9 mouse cellular contexts compared by ENCODE assay signal in genomic region chr2:102682168-102682567, GRCm38 (mm10). TPM values are rescaled to one million over a fixed set of nuclear protein-coding genes. Genes with fewer than 3 reads are reported as not detected.
DNase-seq lines count a peak whose midpoint lies in the region; ATAC-seq lines count a peak whose summit lies in the region.
"Had no signal": no experiment of that assay in that cellular context is flagged by ENCODE, and none has a peak within 500 bp of the region (broad histone marks: within the 10 kb centered on the region; RNA-seq: fewer than 3 reads in every experiment).

No protein-coding gene starts in this region.

- no peaks in the 10 kb centered on the region for H3K27me3 ChIP-seq in hindbrain, embryonic 10.5 days (ENCODE audit: insufficient read depth, poor library complexity, severe bottlenecking)
- no peaks in the 10 kb centered on the region for H3K27me3 ChIP-seq in hindbrain, embryonic 16.5 days (replicated peaks; ENCODE audit: control insufficient read depth, insufficient read depth, low read length)
- H3K27me3 ChIP-seq in hindbrain, embryonic 11.5 days (ENCODE audit: control insufficient read depth, insufficient read depth, low read length), result no peaks in the 10 kb centered on the region
- H3K27me3 ChIP-seq: neural tube, embryonic 12.5 days had no signal

- no peak overlapping the region for H3K27ac ChIP-seq in hindbrain, embryonic 10.5 days
- no peak overlapping the region for H3K27ac ChIP-seq in hindbrain, embryonic 16.5 days (ENCODE audit: low read depth, low read length)
- H3K27ac ChIP-seq in hindbrain, embryonic 11.5 days (ENCODE audit: low read depth, low read length), result no peak overlapping the region
- H3K27ac ChIP-seq: neural tube, embryonic 12.5 days had no signal

- H3K9me3 ChIP-seq in hindbrain, embryonic 10.5 days, result no peaks in the 10 kb centered on the region
- no peaks in the 10 kb centered on the region for H3K9me3 ChIP-seq in hindbrain, embryonic 16.5 days (ENCODE audit: control insufficient read depth, low read length)
- H3K9me3 ChIP-seq in hindbrain, embryonic 11.5 days (ENCODE audit: control insufficient read depth, low read length), result no peaks in the 10 kb centered on the region
- H3K9me3 ChIP-seq: neural tube, embryonic 12.5 days had no signal

- peak; percentile 36 for DNase-seq in hindbrain, embryonic 10.5 days (ENCODE audit: low spot score)
- DNase-seq in B cell, adult 2 months, result peak; percentile 77 to 79
- peak; percentile 28 to 50 for DNase-seq in adrenal gland, adult 18-20 months (ENCODE audit: low spot score in 2 of 2)
- peak; percentile 23 for DNase-seq in gastrocnemius, postnatal 25 days
- DNase-seq in lung, postnatal 36 days, result peak; percentile 42
- DNase-seq in thymus, postnatal 0 days (ENCODE audit: low spot score), result peak; percentile 22
- no peak for DNase-seq in hindbrain, embryonic 11.5 days (ENCODE audit: low spot score)

- no peak overlapping the region for H3K9ac ChIP-seq in hindbrain, embryonic 16.5 days (ENCODE audit: low read depth, low read length)
- no peak overlapping the region for H3K9ac ChIP-seq in hindbrain, embryonic 11.5 days (ENCODE audit: low read depth, low read length)
- H3K9ac ChIP-seq: neural tube, embryonic 12.5 days had no signal

- no peak for ATAC-seq in hindbrain, embryonic 16.5 days
- no peak for ATAC-seq in hindbrain, embryonic 11.5 days (ENCODE audit: low FRiP score)

- H3K36me3 ChIP-seq in hindbrain, embryonic 10.5 days, result no peaks in the 10 kb centered on the region
- no peaks in the 10 kb centered on the region for H3K36me3 ChIP-seq in hindbrain, embryonic 16.5 days (ENCODE audit: control insufficient read depth, insufficient read depth, low read length)
- no peaks in the 10 kb centered on the region for H3K36me3 ChIP-seq in hindbrain, embryonic 11.5 days (ENCODE audit: control insufficient read depth, insufficient read depth, low read length)
- H3K36me3 ChIP-seq: neural tube, embryonic 12.5 days had no signal

- 44% methylated on average over 5 of the region's 5 CpGs for WGBS in hindbrain, embryonic 10.5 days
- WGBS in hindbrain, embryonic 16.5 days, result 45% methylated on average over 5 of the region's 5 CpGs
- WGBS in hindbrain, embryonic 11.5 days, result 42% methylated on average over 5 of the region's 5 CpGs

- peaks cover 12% of the 10 kb centered on the region; the same call in 1 of the 2 replicates for H3K4me1 ChIP-seq in hindbrain, embryonic 10.5 days (replicated peaks)
- H3K4me1 ChIP-seq in hindbrain, embryonic 16.5 days (ENCODE audit: control insufficient read depth, insufficient read depth, low read depth, low read length), result peaks cover 12% of the 10 kb centered on the region
- no peaks in the 10 kb centered on the region; the same call in 1 of the 2 replicates for H3K4me1 ChIP-seq in hindbrain, embryonic 11.5 days (replicated peaks; ENCODE audit: control insufficient read depth, insufficient read depth, low read length)
- H3K4me1 ChIP-seq: neural tube, embryonic 12.5 days had no signal

- H3K4me2 ChIP-seq in hindbrain, embryonic 16.5 days (ENCODE audit: low read length), result no peak overlapping the region
- H3K4me2 ChIP-seq in hindbrain, embryonic 11.5 days (replicated peaks; ENCODE audit: low read depth, low read length), result no peak overlapping the region
- H3K4me2 ChIP-seq: neural tube, embryonic 12.5 days had no signal

- H3K4me3 ChIP-seq in hindbrain, embryonic 10.5 days, result no peak overlapping the region
- no peak overlapping the region for H3K4me3 ChIP-seq in hindbrain, embryonic 16.5 days (ENCODE audit: low read length)
- H3K4me3 ChIP-seq in hindbrain, embryonic 11.5 days (ENCODE audit: low read depth, low read length), result no peak overlapping the region
- H3K4me3 ChIP-seq: neural tube, embryonic 12.5 days had no signal

RNA-seq across cellular contexts. Expression of gene Slc1a2, which starts 23.7 kb away (rescaled TPM):
- 5.9 and 10.9 TPM in 2 replicates for polyA plus RNA-seq in hindbrain, embryonic 10.5 days (2016; fragmentation: Nextera tagmentation; extraction: Ambion mirVana)
- polyA plus RNA-seq in hindbrain, embryonic 16.5 days (2015; fragmentation: Nextera tagmentation; extraction: Ambion mirVana), result 16.2 and 18.3 TPM in 2 replicates
- under 1 TPM; 0.17 to 0.35 TPM for total RNA-seq in adrenal gland, adult 18-20 months (2021)
- under 1 TPM; 0.05 to 0.69 TPM for total RNA-seq in gastrocnemius, postnatal 25 days (2021)
- 0.73 and 0.98 TPM in 2 replicates for polyA plus RNA-seq in thymus, postnatal 0 days (2015; fragmentation: Nextera tagmentation; extraction: Ambion mirVana)
- polyA plus RNA-seq in hindbrain, embryonic 11.5 days (2014; fragmentation: Nextera tagmentation; extraction: Ambion mirVana), result 16.6 and 19.8 TPM in 2 replicates
